Mouse (Mus musculus) forebrain, embryonic 16.5 days (tissue): ENCODE results near the gene Casp4. TPM values are rescaled to one million over a fixed set of nuclear protein-coding genes. Genes with fewer than 3 reads are reported as not detected.

Experiments used
- ATAC-seq: fragments of 200-750 bp; cut with Nextera tagmentation; 2 replicates; pipeline ENCODE4 v1.8.0; 2017; ENCODE audit warnings: mild to moderate bottlenecking, moderate library complexity
- H3K27ac ChIP-seq: fragments of 300-500 bp; sonication (generic); 2 replicates; pipeline ENCODE4 v1.5.1; 2014; ENCODE audit warnings: low read length, control low read depth
- H3K27me3 ChIP-seq: fragments of 300-500 bp; sonication (generic); replicated peaks from 2 replicates; pipeline ENCODE4 v1.6.1; 2014; ENCODE audit warnings: low read length; ENCODE audit not compliant: control insufficient read depth, insufficient read depth
- H3K36me3 ChIP-seq: fragments of 300-500 bp; sonication (generic); 2 replicates; pipeline ENCODE4 v1.6.1; 2014; ENCODE audit not compliant: control insufficient read depth, insufficient read depth
- H3K4me1 ChIP-seq: fragments of 300-500 bp; sonication (generic); replicated peaks from 2 replicates; pipeline ENCODE4 v1.6.1; 2014; ENCODE audit warnings: low read length; ENCODE audit not compliant: control insufficient read depth, insufficient read depth
- H3K4me2 ChIP-seq: fragments of 300-500 bp; sonication (generic); 2 replicates; pipeline ENCODE4 v1.6.1; 2014; ENCODE audit warnings: mild to moderate bottlenecking, low read length, control low read depth
- H3K4me3 ChIP-seq: fragments of 300-500 bp; sonication (generic); replicated peaks from 2 replicates; pipeline ENCODE4 v1.5.1; 2014; ENCODE audit warnings: mild to moderate bottlenecking, low read length, control low read depth
- H3K9ac ChIP-seq: fragments of 300-500 bp; sonication (generic); replicated peaks from 2 replicates; pipeline ENCODE4 v1.6.1; 2014; ENCODE audit warnings: low read depth, low read length, control low read depth
- H3K9me3 ChIP-seq: fragments of 300-500 bp; sonication (generic); 2 replicates; pipeline ENCODE4 v1.6.1; 2016; ENCODE audit warnings: low read length; ENCODE audit not compliant: control insufficient read depth
- WGBS: fragments of 180-500 bp; shearing (Covaris S2); extraction: QIAGEN DNeasy Blood & Tissue Kit; methylation state at CpG from one replicate; pipeline ENCODE4 v1.1.7; 2014; 5-methylcytosine and 5-hydroxymethylcytosine counted together
- polyA plus RNA-seq: library from polyadenylated mRNA; unstranded; fragments of >200 nt; fragmentation: Nextera tagmentation; extraction: Ambion mirVana; gene quantifications from 2 replicates; pipeline ENCODE4 v1.2.1, GENCODE M21; 2015

The Casp4 gene
- 0.24 TPM in 1 of 2 replicates, not detected in the other for polyA plus RNA-seq

GRCm38 (mm10) chr9:5308561-5308960 is at the start of gene Casp4:
TSS of gene Casp4 (plus strand) at chr9:5308828.
- no peaks in the 10 kb centered on the region for H3K36me3 ChIP-seq
- no peak within 1 kb of the TSS for H3K4me3 ChIP-seq
- H3K9ac ChIP-seq: no peak within 1 kb of the TSS
- no peak within 1 kb of the TSS for H3K27ac ChIP-seq
- 83% methylated on average over 5 of the region's 5 CpGs for WGBS
- no peaks in the 10 kb centered on the region for H3K9me3 ChIP-seq
- H3K4me2 ChIP-seq: no peak within 1 kb of the TSS
- no peaks in the 10 kb centered on the region for H3K27me3 ChIP-seq
- no peak for ATAC-seq
- H3K4me1 ChIP-seq: no peaks in the 10 kb centered on the region

GRCm38 (mm10) chr9:5263951-5264475 is 44.6 kb upstream of the Casp4 start:
- no peak overlapping the region for H3K4me3 ChIP-seq
- no peaks in the 10 kb centered on the region for H3K9me3 ChIP-seq
- no peaks in the 10 kb centered on the region for H3K36me3 ChIP-seq
- no peak for ATAC-seq
- H3K4me2 ChIP-seq: no peak overlapping the region
- H3K27ac ChIP-seq: no peak overlapping the region
- no peak overlapping the region for H3K9ac ChIP-seq
- H3K4me1 ChIP-seq: no peaks in the 10 kb centered on the region
- no peaks in the 10 kb centered on the region for H3K27me3 ChIP-seq
- 30% methylated on average over 2 of the region's 2 CpGs for WGBS

GRCm38 (mm10) chr9:5270274-5270673 is 38.4 kb upstream of the Casp4 start:
- no peak for ATAC-seq
- 90% methylated on average over 2 of the region's 2 CpGs for WGBS
- H3K9ac ChIP-seq: no peak overlapping the region

GRCm38 (mm10) chr9:5270884-5271283 is 37.7 kb upstream of the Casp4 start:
- Histone ChIP-seq H3K27me3 (no peaks in the 10 kb centered on the region), H3K4me2 (no peak overlapping the region), H3K4me1 (no peaks in the 10 kb centered on the region), H3K9ac (no peak overlapping the region), H3K4me3 (no peak overlapping the region), H3K9me3 (no peaks in the 10 kb centered on the region), H3K36me3 (no peaks in the 10 kb centered on the region), H3K27ac (no peak overlapping the region)
- 74% methylated on average over 1 of the region's 1 CpGs for WGBS
- ATAC-seq: no peak

More at GRCm38 (mm10) chr9:5270274-5270673, 38.4 kb upstream of the Casp4 start:
- no peak overlapping the region for H3K4me3 ChIP-seq
- H3K27ac ChIP-seq: no peak overlapping the region
- no peaks in the 10 kb centered on the region for H3K36me3 ChIP-seq
- no peak overlapping the region for H3K4me2 ChIP-seq
- H3K4me1 ChIP-seq: no peaks in the 10 kb centered on the region
- H3K27me3 ChIP-seq: no peaks in the 10 kb centered on the region
- H3K9me3 ChIP-seq: no peaks in the 10 kb centered on the region

- ATAC-seq: no peak
- Histone ChIP-seq H3K4me1 (no peaks in the 10 kb centered on the region), H3K27me3 (no peaks in the 10 kb centered on the region), H3K36me3 (no peaks in the 10 kb centered on the region), H3K4me3 (no peak overlapping the region), H3K27ac (no peak overlapping the region), H3K9me3 (no peaks in the 10 kb centered on the region), H3K9ac (no peak overlapping the region), H3K4me2 (no peak overlapping the region)
- 89% methylated on average over 6 of the region's 6 CpGs for WGBS
Measured at GRCm38 (mm10) chr9:5271334-5271845, 37.2 kb upstream of the Casp4 start.

GRCm38 (mm10) chr9:5286071-5286470 is 22.6 kb upstream of the Casp4 start:
- no peaks in the 10 kb centered on the region for H3K4me1 ChIP-seq
- no peak overlapping the region for H3K27ac ChIP-seq
- no peaks in the 10 kb centered on the region for H3K36me3 ChIP-seq
- H3K9ac ChIP-seq: no peak overlapping the region
- no peak for ATAC-seq
- 89% methylated on average over 2 of the region's 2 CpGs for WGBS
- H3K4me3 ChIP-seq: no peak overlapping the region
- H3K27me3 ChIP-seq: no peaks in the 10 kb centered on the region
- no peaks in the 10 kb centered on the region for H3K9me3 ChIP-seq
- no peak overlapping the region for H3K4me2 ChIP-seq

- H3K9me3 ChIP-seq: no peaks in the 10 kb centered on the region
- no peak overlapping the region for H3K9ac ChIP-seq
- no peak overlapping the region for H3K4me2 ChIP-seq
- H3K4me1 ChIP-seq: no peaks in the 10 kb centered on the region
- ATAC-seq: no peak
- H3K27me3 ChIP-seq: no peaks in the 10 kb centered on the region
- no peaks in the 10 kb centered on the region for H3K36me3 ChIP-seq
- no peak overlapping the region for H3K27ac ChIP-seq
- H3K4me3 ChIP-seq: no peak overlapping the region
Measured at GRCm38 (mm10) chr9:5286597-5286996, 22.0 kb upstream of the Casp4 start.

GRCm38 (mm10) chr9:5296354-5297237 is 12.0 kb upstream of the Casp4 start:
- H3K4me1 ChIP-seq: no peaks in the 10 kb centered on the region
- WGBS: 78% methylated on average over 2 of the region's 2 CpGs
- H3K9me3 ChIP-seq: no peaks in the 10 kb centered on the region
- no peaks in the 10 kb centered on the region for H3K36me3 ChIP-seq
- no peaks in the 10 kb centered on the region for H3K27me3 ChIP-seq
- ATAC-seq: no peak
- no peak overlapping the region for H3K27ac ChIP-seq
- no peak overlapping the region for H3K9ac ChIP-seq
- no peak overlapping the region for H3K4me3 ChIP-seq
- H3K4me2 ChIP-seq: no peak overlapping the region

- H3K4me1 ChIP-seq: no peaks in the 10 kb centered on the region
- no peak within 1 kb of the TSS for H3K4me3 ChIP-seq
- H3K27me3 ChIP-seq: no peaks in the 10 kb centered on the region
- WGBS: 32% methylated on average over 11 of the region's 11 CpGs
- H3K9ac ChIP-seq: no peak within 1 kb of the TSS
- no peaks in the 10 kb centered on the region for H3K36me3 ChIP-seq
- H3K9me3 ChIP-seq: no peaks in the 10 kb centered on the region
- no peak within 1 kb of the TSS for H3K27ac ChIP-seq
- ATAC-seq: no peak
- H3K4me2 ChIP-seq: no peak within 1 kb of the TSS
Measured at GRCm38 (mm10) chr9:5298329-5299131, 10.1 kb upstream of the Casp4 start, which contains the start of gene Casp1. TSS of gene Casp1 (plus strand) at chr9:5298517.
